Mouse (Mus musculus) heart, postnatal 0 days (tissue): ENCODE measurements around the gene Rbm7.

ENCODE experiments used
- CTCF ChIP-seq: IDR thresholded peaks from 2 replicates; pipeline ENCODE4 v1.5.1; 2016; ENCODE audit warnings: antibody characterized with exemption, control low read depth, low read depth
- EP300 ChIP-seq: IDR thresholded peaks from 2 replicates; pipeline ENCODE4 v1.6.1; 2016; ENCODE audit warnings: antibody characterized with exemption, low read depth

- TF ChIP-seq CTCF = peak; percentile 40
- TF ChIP-seq EP300 = no peak
Measured at GRCm38 (mm10) chr9:48447783-48448209, 47.3 kb downstream of the Rbm7 start.
